Mouse (Mus musculus): Measurements from ENCODE around the gene Fat1. TPM values are rescaled to one million over a fixed set of nuclear protein-coding genes. Genes with fewer than 3 reads are reported as not detected.
A peak's percentile ranks its signal among the peaks of the same experiment; 100 is the strongest.

The Fat1 gene
- polyA plus RNA-seq, 1 experiment from 2014 or later = 20.5 TPM

DNA sequence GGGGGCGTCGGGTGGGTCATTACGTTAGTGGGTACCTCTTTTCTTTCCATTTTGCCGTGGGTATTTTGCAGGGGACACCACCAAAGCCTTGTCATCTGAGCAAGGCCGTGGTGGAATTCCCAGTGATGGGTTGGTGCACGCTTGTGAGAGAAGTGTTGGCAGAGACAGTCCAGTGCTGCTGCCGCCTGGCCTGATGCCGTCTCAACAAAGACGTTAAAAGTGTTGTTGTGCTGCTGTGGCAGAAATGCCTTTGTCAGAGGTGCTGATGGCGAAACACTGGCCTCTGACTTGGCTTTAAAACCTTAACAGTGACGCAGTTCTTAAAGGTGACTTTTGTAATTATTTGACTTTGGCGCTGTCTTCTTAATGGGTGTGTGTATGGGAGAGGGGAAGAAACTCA, 34.8 kb downstream of the Fat1 start:
- 18% methylated on average over 12 of the region's 12 CpGs for WGBS
- Histone ChIP-seq H3K4me1 (peaks cover 73% of the 10 kb centered on the region), H3K27me3 (ENCODE audit: poor library complexity, severe bottlenecking) (0 out of 2 replicates have a peak, but pooled peaks cover 4% of the 10 kb centered on the region), H3K27ac (0 out of 2 replicates have a peak overlapping the region, but pooled peaks have one; percentile 6), H3K36me3 (replicated peaks) (peaks cover 26% of the 10 kb centered on the region), H3K9me3 (no peaks in the 10 kb centered on the region), H3K4me3 (no peak overlapping the region; the same call in 1 of the 2 replicates)
- DNase-seq (ENCODE audit: extremely low spot score, low spot score) = no peak

DNA sequence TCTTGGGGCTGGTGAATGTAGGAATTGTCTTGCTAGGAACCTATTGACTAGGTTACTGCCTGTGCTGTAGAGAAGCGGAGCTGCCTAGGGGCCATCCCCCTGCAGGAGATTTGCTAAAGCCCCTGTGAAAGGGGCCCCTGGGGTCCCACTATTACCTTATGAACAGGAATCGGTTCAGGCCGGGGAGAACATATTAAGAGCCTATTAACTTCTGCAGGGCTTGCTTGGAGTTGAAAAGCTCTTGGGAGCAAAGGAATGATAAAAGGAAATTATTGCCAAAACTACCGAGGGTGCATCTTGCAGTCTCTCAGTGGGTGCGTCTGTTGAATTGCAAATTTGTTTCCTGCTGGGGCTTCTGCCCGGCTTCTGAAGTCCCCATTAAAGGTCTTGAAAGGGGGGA, 36.1 kb downstream of the Fat1 start:
- Histone ChIP-seq H3K4me1 (peaks cover 81% of the 10 kb centered on the region), H3K4me3 (peak overlapping the region; percentile 27), H3K36me3 (replicated peaks) (peaks cover 17% of the 10 kb centered on the region), H3K9me3 (no peaks in the 10 kb centered on the region), H3K27me3 (ENCODE audit: poor library complexity, severe bottlenecking) (0 out of 2 replicates have a peak, but pooled peaks cover 4% of the 10 kb centered on the region), H3K27ac (no peak overlapping the region)
- DNase-seq (ENCODE audit: extremely low spot score, low spot score) = peak; percentile 53
- 7% methylated on average over 6 of the region's 6 CpGs for WGBS

DNA sequence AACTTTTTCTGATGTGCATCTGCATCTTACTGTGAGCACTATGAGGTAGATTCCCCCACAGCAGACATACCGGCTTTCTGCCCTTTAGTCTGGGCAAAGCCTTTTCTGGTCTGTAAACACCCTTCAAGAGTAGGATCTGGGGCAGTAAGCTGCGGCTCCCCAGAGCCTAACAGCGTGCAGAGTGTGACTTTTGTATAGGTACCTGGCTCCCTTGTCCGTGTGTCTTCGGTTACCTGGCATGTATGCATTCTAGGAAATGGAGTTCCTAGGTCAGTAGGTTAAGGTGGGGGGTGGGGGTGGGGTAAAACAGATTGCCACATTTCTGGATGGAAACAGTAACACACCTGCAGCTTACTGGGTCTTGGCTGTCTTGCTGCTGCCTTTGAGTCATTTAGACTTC, 36.7 kb downstream of the Fat1 start:
- H3K4me3 ChIP-seq = 0 out of 2 replicates have a peak overlapping the region, but pooled peaks have one; percentile 18
- H3K27ac ChIP-seq = peak overlapping the region; percentile 27
- WGBS = 5% methylated on average over 5 of the region's 5 CpGs
- peaks cover 17% of the 10 kb centered on the region for H3K36me3 ChIP-seq (replicated peaks)
- peaks cover 83% of the 10 kb centered on the region for H3K4me1 ChIP-seq
- DNase-seq (ENCODE audit: extremely low spot score, low spot score) = no peak
- no peaks in the 10 kb centered on the region for H3K9me3 ChIP-seq
- H3K27me3 ChIP-seq (ENCODE audit: poor library complexity, severe bottlenecking) = peaks cover 7% of the 10 kb centered on the region; the same call in 1 of the 2 replicates

DNA sequence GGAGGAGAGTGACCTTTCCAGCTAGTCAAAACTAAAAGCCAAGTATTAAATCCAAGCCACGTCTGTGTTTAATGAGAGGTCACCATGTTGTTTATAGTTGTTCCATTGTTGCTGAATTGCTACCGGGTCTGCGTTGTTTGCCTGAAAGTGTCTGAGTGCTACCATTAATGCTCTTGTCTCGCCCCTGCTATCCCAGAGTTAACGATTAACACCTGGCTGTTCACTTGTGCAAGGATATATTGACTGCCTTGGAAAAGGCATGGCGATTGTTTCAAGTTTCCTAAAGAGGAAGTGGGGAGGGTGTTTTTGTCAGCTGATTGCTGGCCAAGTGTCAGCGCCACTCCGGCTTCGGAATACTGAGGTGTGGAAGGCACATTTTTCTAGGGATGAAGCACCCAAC, 39.9 kb downstream of the Fat1 start:
- Histone ChIP-seq H3K4me3 (no peak overlapping the region), H3K36me3 (replicated peaks) (peaks cover 16% of the 10 kb centered on the region), H3K9me3 (no peaks in the 10 kb centered on the region), H3K4me1 (peaks cover 97% of the 10 kb centered on the region), H3K27me3 (ENCODE audit: poor library complexity, severe bottlenecking) (peaks cover 7% of the 10 kb centered on the region; the same call in 1 of the 2 replicates), H3K27ac (no peak overlapping the region)
- 40% methylated on average over 9 of the region's 9 CpGs for WGBS
- no peak for DNase-seq (ENCODE audit: extremely low spot score, low spot score)

DNA sequence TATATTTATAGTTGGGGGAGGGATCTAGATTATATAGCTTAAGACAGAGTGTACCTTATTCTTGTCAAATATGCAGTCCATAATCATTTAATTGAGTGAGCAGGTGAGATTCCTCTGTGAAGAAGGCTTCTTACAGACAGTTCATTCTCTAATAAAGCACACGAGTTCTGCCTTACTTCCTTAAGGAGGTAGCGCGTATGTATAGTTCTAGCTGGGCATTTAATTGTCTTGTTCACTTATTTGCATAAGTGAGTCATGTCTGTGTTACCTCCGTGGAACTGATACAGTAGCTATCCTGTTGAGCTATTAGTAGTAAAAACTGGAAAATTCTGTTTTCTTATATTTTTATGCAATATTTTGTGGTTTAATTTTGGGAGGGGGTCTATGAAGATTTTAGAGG, 40.4 kb downstream of the Fat1 start:
- peaks cover 7% of the 10 kb centered on the region; the same call in 1 of the 2 replicates for H3K27me3 ChIP-seq (ENCODE audit: poor library complexity, severe bottlenecking)
- peaks cover 97% of the 10 kb centered on the region for H3K4me1 ChIP-seq
- H3K27ac ChIP-seq = no peak overlapping the region
- no peak overlapping the region for H3K4me3 ChIP-seq
- peaks cover 16% of the 10 kb centered on the region for H3K36me3 ChIP-seq (replicated peaks)
- no peak for DNase-seq (ENCODE audit: extremely low spot score, low spot score)
- 92% methylated on average over 4 of the region's 4 CpGs for WGBS
- H3K9me3 ChIP-seq = no peaks in the 10 kb centered on the region

DNA sequence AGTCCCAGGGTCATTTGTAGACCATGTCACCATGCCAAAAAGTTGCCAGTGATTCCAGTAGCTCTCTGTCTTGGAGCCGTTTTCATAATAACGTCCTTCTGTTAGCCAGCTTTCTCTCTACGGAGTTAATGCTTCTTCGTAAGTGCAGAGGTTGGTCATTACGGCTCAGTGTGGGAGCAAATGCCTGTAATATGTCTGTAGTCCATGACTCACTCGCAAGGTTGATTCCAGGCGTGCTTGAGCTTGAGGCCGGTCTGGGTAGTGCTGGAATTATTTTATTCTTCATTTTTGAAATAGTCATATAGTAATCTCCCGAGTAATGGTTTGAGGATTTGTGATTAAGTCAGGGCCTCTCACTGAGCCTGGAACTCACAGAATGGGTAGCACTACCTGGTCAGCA, 43.4 kb downstream of the Fat1 start:
- Histone ChIP-seq H3K9me3 (no peaks in the 10 kb centered on the region), H3K4me1 (peaks cover 74% of the 10 kb centered on the region), H3K27me3 (ENCODE audit: poor library complexity, severe bottlenecking) (peaks cover 4% of the 10 kb centered on the region; the same call in 1 of the 2 replicates), H3K36me3 (replicated peaks) (peaks cover 26% of the 10 kb centered on the region), H3K27ac (no peak overlapping the region), H3K4me3 (no peak overlapping the region)
- 90% methylated on average over 9 of the region's 9 CpGs for WGBS
- DNase-seq (ENCODE audit: extremely low spot score, low spot score) = no peak

DNA sequence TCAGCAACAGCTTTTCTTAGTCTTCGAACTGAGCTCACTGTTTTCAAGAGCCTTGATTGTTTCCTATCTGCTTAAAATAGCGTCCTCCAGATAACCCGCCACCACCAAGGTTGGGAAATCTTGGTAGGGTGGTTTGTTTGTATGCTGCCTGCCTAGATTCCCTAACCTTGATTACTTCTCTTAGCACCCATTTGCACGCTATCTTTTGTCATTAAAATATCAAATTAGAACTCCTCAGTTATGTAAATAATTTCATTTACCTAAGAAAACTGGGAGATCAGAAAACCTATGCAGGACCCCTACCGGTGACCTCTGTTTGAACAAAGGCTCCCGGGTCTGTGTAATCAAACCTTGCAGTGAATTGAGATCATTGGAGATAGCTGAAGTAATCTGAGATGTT, 44.0 kb downstream of the Fat1 start:
- H3K27ac ChIP-seq = no peak overlapping the region
- WGBS = 17% methylated on average over 6 of the region's 6 CpGs
- H3K4me1 ChIP-seq = peaks cover 68% of the 10 kb centered on the region
- H3K36me3 ChIP-seq (replicated peaks) = peaks cover 26% of the 10 kb centered on the region
- no peak for DNase-seq (ENCODE audit: extremely low spot score, low spot score)
- H3K27me3 ChIP-seq (ENCODE audit: poor library complexity, severe bottlenecking) = peaks cover 4% of the 10 kb centered on the region; the same call in 1 of the 2 replicates
- no peak overlapping the region for H3K4me3 ChIP-seq
- H3K9me3 ChIP-seq = no peaks in the 10 kb centered on the region

DNA sequence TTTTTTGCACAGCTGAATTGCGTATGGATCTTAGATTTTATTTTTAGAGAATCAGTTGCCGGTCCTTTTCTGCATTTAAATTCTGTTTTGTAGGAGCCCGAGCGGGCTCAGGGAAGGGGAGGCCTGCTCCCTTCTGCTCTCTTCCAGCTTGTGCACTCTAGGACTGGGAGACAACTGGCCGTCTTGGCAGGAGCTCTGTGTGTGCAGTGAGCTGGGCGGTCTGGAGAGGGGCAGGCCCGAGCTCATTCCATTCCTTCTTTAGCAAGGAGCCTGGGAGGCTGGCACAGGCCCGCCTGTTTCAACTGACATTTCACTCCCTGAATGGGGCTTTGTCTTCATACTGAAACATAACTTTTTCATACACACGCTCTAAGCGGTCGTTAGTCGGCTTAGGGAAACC, 44.8 kb downstream of the Fat1 start:
- peaks cover 4% of the 10 kb centered on the region; the same call in 1 of the 2 replicates for H3K27me3 ChIP-seq (ENCODE audit: poor library complexity, severe bottlenecking)
- no peak for DNase-seq (ENCODE audit: extremely low spot score, low spot score)
- peak overlapping the region; percentile 79 for H3K27ac ChIP-seq
- peaks cover 26% of the 10 kb centered on the region for H3K36me3 ChIP-seq (replicated peaks)
- H3K4me3 ChIP-seq = no peak overlapping the region
- no peaks in the 10 kb centered on the region for H3K9me3 ChIP-seq
- 30% methylated on average over 12 of the region's 12 CpGs for WGBS
- peaks cover 67% of the 10 kb centered on the region for H3K4me1 ChIP-seq

DNA sequence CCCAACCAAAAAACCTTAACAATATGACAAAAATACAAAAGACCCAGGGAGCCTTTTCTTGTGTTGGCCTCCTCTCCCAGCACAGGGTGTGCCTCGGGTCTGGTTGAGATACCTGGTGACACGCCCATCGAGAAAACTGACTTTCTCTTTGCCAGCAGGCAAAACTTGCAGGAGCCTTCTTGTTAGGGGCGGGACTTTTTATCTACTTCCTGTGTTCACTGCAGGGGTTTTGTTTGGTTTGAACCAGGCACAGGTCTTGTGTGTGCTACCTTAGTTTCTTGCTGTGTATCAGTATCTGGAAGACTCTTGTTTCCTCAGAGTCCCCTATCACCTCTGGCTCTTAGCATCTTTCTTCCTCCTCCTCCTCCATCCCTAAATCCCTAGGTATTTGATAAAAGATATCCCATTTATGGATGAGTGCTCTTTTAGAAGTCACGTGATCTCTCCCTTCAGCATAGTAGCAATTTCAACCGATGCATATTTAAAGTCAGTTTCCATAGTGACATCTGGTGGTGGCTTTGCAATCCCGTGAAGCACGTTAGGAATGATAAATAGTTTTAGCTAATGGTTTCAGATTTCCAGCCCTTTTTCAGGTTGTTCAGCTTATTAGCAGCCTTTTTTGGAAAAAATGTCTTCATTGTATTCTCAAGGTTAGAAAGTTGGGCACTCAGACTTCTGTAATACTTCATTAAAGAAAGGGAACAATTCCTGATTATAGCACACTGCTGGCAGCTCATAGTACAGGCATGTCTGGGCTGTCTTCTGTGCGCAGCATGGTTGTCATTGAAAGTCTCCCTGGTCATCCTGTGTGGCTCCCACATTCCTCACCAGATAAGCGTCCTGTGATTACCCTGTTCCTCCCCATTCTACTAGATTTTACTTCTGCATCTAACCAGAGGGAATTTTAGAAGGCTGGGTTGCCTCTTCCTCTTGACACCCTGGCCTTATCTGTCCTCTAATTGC, 50.4 kb downstream of the Fat1 start:
- H3K36me3 ChIP-seq (replicated peaks) = peaks cover 34% of the 10 kb centered on the region
- peaks cover 32% of the 10 kb centered on the region for H3K4me1 ChIP-seq
- DNase-seq (ENCODE audit: extremely low spot score, low spot score) = no peak
- 42% methylated on average over 10 of the region's 10 CpGs for WGBS
- H3K27me3 ChIP-seq (ENCODE audit: poor library complexity, severe bottlenecking) = no peaks in the 10 kb centered on the region
- H3K9me3 ChIP-seq = no peaks in the 10 kb centered on the region
- no peak overlapping the region for H3K4me3 ChIP-seq
- no peak overlapping the region for H3K27ac ChIP-seq

DNA sequence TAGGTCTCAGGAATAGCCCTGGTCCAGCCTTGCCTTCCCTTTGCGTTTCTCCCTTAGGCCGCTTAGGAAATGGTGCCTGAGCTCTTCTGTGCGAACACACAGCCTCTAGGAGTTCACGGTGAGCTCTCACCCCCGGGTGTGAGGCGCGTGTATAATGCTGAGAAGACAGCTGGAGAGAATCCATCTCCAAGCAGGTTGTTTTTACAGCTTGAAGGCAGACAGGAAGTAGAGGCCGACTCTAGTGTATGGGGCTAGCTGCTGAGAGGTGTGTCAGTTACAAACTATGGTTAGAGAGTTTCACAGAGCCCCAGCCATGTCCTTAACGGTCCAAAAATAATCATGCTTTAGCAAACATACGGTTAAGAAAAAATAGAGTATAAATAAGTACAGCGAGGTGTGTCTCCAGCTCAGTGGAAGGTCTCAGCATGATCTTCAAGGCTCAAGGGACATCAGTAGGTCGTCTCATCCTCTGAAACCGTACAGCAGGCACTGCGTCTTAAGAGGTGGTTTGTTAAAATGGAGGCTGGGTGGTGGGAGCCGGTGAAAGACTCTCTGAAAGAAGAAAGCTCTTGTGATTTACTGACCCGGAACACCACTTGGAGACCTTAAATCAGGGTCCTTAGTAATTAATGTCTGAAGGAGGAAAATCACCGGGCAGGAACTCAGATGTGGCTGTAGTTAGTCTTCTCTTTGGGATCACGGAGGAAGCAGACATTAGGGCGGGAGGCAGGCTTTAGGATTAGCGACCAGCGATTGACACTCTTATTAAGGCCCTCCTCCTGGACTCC, 56.6 kb downstream of the Fat1 start:
- peak overlapping the region; percentile 12; the same call in 1 of the 2 replicates for H3K4me3 ChIP-seq
- H3K27me3 ChIP-seq (ENCODE audit: poor library complexity, severe bottlenecking) = no peaks in the 10 kb centered on the region
- no peak for DNase-seq (ENCODE audit: extremely low spot score, low spot score)
- peak overlapping the region; percentile 70 for H3K27ac ChIP-seq
- WGBS = 20% methylated on average over 21 of the region's 21 CpGs
- H3K4me1 ChIP-seq = peaks cover 63% of the 10 kb centered on the region
- H3K36me3 ChIP-seq (replicated peaks) = peaks cover 28% of the 10 kb centered on the region
- H3K9me3 ChIP-seq = no peaks in the 10 kb centered on the region

DNA sequence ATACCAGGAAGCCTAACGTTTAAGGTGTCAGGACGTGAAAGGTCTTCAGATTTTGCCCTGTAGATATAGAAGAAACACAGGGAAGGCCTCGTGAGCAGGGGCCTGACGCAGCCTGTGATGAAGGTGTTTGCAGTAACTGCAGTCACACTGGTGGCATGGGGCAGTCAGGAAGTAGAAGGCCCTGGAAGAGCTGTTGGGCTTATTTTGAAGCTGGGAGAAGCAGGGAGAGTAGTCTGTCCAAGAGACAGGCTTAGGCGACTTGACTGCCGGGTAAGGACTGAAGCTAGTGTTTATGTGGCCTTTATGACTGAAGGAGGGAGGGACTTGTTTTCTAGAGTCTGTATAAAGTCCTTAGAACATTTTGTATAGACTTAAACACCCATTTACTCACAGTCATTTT, 57.4 kb downstream of the Fat1 start:
- Histone ChIP-seq H3K36me3 (replicated peaks) (peaks cover 28% of the 10 kb centered on the region), H3K4me3 (peak overlapping the region; percentile 12; the same call in 1 of the 2 replicates), H3K27me3 (ENCODE audit: poor library complexity, severe bottlenecking) (no peaks in the 10 kb centered on the region), H3K9me3 (no peaks in the 10 kb centered on the region), H3K4me1 (peaks cover 71% of the 10 kb centered on the region), H3K27ac (peak overlapping the region; percentile 70)
- no peak for DNase-seq (ENCODE audit: extremely low spot score, low spot score)
- WGBS = 23% methylated on average over 6 of the region's 6 CpGs

DNA sequence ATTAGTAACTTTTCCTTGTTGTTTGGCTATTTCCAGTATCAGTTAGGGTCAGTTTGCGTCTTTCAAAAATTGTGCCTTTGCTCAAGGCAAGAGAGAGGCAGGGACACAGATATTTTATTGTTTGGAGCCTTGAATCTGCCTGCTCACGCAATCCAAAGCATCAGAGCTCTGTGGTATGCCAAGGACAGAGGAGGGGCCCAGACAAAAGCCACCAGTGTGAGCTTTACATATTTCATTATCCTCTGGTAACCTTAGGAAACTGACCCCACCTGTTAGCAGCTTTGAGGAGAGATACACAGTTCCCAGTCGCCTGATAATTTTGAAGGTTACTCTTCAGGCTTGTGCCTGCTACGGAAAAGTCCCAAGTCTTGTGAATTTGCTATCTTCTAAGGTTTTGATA, 58.1 kb downstream of the Fat1 start:
- no peak for DNase-seq (ENCODE audit: extremely low spot score, low spot score)
- H3K27me3 ChIP-seq (ENCODE audit: poor library complexity, severe bottlenecking) = no peaks in the 10 kb centered on the region
- peaks cover 26% of the 10 kb centered on the region for H3K36me3 ChIP-seq (replicated peaks)
- peaks cover 78% of the 10 kb centered on the region for H3K4me1 ChIP-seq
- H3K27ac ChIP-seq = no peak overlapping the region
- no peak overlapping the region for H3K4me3 ChIP-seq
- 23% methylated on average over 4 of the region's 4 CpGs for WGBS
- H3K9me3 ChIP-seq = no peaks in the 10 kb centered on the region

Measured in forebrain, embryonic 10.5 days (tissue).